Mouse (Mus musculus) sigmoid colon, adult 10 weeks (tissue): ENCODE results near the gene Nek9. TPM values are rescaled to one million over a fixed set of nuclear protein-coding genes. Genes with fewer than 3 reads are reported as not detected.

ENCODE experiments used
- polyA plus RNA-seq: library from polyadenylated mRNA; stranded (reverse); fragments of 350-450 nt; fragmentation: Illumina TruSeq; extraction: RNeasy Lipid Tissue Mini Kit (QIAGEN cat#74804); gene quantifications from one replicate; pipeline ENCODE4 v1.2.3, GENCODE M21; 2014; ENCODE audit warnings: low read depth, low replicate concordance

Nek9 gene
- polyA plus RNA-seq, result 42.0 TPM

GRCm38 (mm10) chr12:85339243-85339729 lies at the start of gene Nek9:
Nek9 (minus strand) TSS chr12:85339362.

GRCm38 (mm10) chr12:85374561-85375272 lies 35.6 kb upstream of the Nek9 start, which contains the start of gene Tmed10:
Tmed10 (minus strand) TSS chr12:85374847.

GRCm38 (mm10) chr12:85288486-85289156 lies 50.5 kb downstream of the Nek9 start, which contains the start of gene Zc2hc1c:
Zc2hc1c (plus strand) TSS chr12:85288591.

GRCm38 (mm10) chr12:85287809-85288485 lies 51.2 kb downstream of the Nek9 start, which contains the start of gene Acyp1:
Acyp1 (minus strand) TSS chr12:85288438.

GRCm38 (mm10) chr12:85270319-85270718 lies 68.8 kb downstream of the Nek9 start, which contains the start of gene Mlh3:
Mlh3 (minus strand) TSS chr12:85270599.

Other genes with a start within 250 kb of the Nek9 start
- 0.69 TPM for gene Prox2, start 228.6 kb downstream of the Nek9 start, polyA plus RNA-seq
- gene Dlst, start 228.5 kb downstream of the Nek9 start, polyA plus RNA-seq, result 205 TPM
- gene Rps6kl1, start 188.1 kb downstream of the Nek9 start, polyA plus RNA-seq, result not detected
- not detected for gene Pgf, start 161.6 kb downstream of the Nek9 start, polyA plus RNA-seq
- gene Eif2b2, start 119.9 kb downstream of the Nek9 start, polyA plus RNA-seq, result 2.1 TPM
- 18.1 TPM for gene Mlh3, start 68.8 kb downstream of the Nek9 start, polyA plus RNA-seq
- gene Acyp1, start 50.9 kb downstream of the Nek9 start, polyA plus RNA-seq, result 20.1 TPM
- gene Zc2hc1c, start 50.8 kb downstream of the Nek9 start, polyA plus RNA-seq, result 0.63 TPM
- gene Tmed10, start 35.5 kb upstream of the Nek9 start, polyA plus RNA-seq, result 321 TPM
- gene Fos, start 134.5 kb upstream of the Nek9 start, polyA plus RNA-seq, result 169 TPM